Mouse (Mus musculus): ENCODE measurements around the gene Fchsd2. TPM values are rescaled to one million over a fixed set of nuclear protein-coding genes. Genes with fewer than 3 reads are reported as not detected.
A peak's percentile ranks its signal among the peaks of the same experiment; 100 is the strongest.

The Fchsd2 gene
- 1 to 10 TPM; 8.8 to 9.3 TPM for total RNA-seq (2021)
- long read RNA-seq, experiment 1, full-length matches to known transcripts: 1 of 2 reads
- long read RNA-seq, experiment 1, partial matches to known transcripts: 1 of 2 reads
- long read RNA-seq, experiment 1, other reads (novel, unspliced or antisense): 0 of 2 reads
- long read RNA-seq, experiment 2, full-length matches to known transcripts: 3 of 5 reads
- long read RNA-seq, experiment 2, partial matches to known transcripts: 2 of 5 reads
- long read RNA-seq, experiment 2, other reads (novel, unspliced or antisense): 0 of 5 reads

DNA sequence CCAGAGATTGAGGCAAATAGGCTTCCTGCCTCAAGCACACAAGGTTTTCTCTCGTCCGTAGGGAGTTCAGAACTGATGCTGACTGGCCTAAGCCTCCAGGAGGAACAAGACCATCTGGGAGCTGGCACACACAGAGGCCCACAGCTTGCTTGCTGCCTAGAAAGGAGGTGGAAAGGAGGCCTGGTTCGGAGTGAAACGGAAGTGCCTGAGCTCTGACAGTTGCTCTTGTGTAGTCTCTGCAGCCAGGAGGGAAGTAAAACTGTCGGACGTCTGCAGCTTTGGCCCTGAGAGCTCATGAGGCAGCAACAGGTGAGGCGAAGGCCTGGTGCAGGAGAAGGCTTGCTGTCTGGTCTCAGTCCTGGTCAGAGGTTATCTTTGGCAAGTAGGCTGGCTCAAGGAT lies at the start of gene Fchsd2:
TSS of gene Fchsd2 (plus strand) at position 246 of the 400 bp plus-strand sequence.
- intact Hi-C loops (cut with DNase I; ENCODE audit: low total_unique reads): no loop called here
- peak; percentile 14 for DNase-seq

DNA sequence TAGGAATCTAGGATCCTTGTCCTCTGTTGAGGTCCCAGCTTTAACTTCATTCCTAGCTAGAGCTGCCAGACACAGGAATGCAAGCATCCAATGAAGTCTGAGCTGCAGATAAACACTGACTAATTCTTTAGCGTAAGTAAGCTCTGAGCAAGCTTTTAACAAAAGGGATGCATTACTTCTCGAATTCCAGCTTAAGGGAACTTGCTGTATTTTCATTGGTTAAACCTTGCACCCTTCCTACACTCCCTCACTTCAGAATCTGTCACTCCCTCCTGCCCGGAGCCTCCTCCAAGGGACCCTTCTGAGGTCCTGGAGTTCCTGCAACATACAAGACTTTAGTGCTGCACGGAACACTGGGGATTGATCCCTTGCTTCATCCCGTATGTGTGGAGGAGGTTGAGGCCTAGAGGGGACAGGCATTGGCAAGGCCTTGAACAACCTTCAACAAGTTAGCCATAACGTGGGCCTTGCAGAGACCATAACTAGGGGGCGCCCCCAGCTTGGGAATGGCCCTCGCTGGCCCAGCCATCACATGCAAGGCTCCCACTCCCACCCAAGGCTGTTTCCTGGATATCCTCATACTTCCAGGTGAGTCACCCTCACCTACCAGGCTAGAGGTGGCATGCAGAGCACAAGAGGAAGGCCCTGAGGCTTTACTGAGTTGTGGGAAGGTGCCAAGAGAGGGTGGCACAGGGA lies 48.7 kb upstream of the Fchsd2 start:
- no peak for DNase-seq
- intact Hi-C loops (cut with DNase I; ENCODE audit: low total_unique reads): loop anchor here (5.0 kb wide), 1 partner anchor 37 kb away; no protein-coding TSS in a partner anchor

DNA sequence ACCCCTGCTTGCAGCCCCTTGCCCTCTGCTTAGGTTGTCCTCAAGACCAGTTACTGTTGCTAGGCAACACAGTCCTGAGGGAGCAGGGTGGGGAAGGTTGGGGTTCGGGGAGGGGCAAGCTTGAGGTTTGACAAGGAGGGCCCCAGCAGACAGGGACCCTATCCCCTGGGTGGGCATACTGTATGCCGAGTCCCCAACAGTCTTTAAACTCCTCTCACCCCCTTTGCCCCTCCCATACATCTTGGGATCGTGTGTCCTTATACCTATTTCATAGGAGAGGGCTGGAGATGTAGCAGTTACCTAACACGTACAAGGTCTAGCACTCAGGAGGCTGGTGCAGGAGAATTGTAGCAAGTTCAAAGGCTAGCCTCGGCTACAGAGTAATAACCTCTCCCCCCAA lies 44.4 kb upstream of the Fchsd2 start:
- intact Hi-C loops (cut with DNase I; ENCODE audit: low total_unique reads): no loop called here
- DNase-seq: no peak

DNA sequence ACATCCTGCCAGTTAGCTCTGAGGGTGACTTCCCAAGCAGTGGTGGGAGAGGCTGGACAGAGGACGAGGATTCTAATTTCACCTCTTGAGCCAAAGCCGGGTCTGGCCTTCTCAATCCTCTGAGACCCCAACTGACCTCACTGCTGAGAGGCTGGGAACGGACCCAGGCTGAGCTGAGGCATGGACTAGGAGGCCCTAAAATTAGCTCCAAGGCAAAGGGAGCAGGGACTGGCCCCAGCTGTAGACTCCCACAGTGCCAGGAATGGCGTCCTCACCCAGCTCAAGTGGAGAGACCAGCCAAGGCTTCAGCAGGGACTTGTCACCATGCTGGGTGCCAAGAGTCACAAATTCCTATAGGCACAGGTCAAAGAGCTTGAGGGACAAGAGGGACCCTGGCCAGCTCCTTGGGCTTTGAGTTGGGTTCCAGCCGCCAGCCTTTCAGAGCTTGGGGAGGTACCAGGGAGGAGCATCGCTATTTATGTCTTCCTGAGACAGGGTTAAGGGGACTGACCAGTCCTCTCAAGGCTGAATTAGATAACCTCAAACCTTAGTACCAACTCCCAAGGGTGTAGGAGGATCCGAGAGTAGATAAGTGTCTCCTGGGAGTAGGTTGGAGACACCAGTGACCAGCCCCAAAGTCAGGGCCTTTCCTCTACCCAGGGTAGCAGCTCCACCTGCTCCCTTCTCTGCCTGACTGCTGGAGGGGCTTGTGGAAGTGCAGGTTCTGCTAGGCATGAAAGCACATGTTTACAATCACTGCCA lies 43.2 kb upstream of the Fchsd2 start:
- DNase-seq: peak; percentile 89
- intact Hi-C loops (cut with DNase I; ENCODE audit: low total_unique reads): loop anchor here (2.0 to 5.0 kb wide), 2 partner anchors 61 to 102 kb away; no protein-coding TSS in a partner anchor

DNA sequence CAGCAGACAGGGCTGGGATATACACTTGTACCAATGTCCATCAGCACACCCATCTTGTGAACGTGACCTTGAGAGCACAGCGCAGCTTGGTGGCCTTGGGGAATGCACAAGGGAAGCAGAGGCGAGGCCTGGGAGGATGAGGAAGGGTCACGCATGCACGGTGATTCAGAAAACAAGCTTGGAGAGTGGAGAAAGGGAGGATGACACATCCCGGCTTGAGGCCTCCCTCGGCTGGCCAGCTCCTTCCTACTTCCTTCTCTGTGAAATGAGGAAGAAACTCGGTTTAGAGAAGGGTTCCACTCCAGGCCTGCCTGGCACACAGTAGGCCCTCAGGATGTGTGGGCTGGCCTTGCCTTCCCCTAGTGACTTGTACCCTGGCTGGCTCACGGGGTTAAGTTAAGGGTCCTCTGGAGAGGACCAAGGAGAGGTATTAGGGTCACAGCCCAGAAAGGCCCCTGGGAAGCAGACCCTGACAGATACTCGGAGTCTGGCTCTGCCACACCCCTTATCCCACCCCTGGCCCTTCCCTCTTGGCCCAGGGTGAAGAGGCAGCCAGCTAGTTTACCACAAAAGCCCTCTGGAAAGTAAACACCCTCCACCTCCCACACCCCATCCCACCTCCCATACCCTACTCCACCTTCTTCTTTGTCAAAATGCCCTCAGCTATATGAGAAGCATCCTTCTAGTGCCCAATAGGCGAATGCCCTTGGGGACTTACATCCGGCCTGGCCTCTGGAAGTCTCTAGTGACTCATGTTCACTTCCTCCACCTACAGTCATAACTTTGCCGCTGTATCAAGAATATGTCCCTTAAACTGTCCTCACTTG lies 41.7 kb upstream of the Fchsd2 start:
- intact Hi-C loops (cut with DNase I; ENCODE audit: low total_unique reads): loop anchor here (2.0 to 5.0 kb wide), 2 partner anchors 62 to 104 kb away; no protein-coding TSS in a partner anchor
- no peak for DNase-seq

DNA sequence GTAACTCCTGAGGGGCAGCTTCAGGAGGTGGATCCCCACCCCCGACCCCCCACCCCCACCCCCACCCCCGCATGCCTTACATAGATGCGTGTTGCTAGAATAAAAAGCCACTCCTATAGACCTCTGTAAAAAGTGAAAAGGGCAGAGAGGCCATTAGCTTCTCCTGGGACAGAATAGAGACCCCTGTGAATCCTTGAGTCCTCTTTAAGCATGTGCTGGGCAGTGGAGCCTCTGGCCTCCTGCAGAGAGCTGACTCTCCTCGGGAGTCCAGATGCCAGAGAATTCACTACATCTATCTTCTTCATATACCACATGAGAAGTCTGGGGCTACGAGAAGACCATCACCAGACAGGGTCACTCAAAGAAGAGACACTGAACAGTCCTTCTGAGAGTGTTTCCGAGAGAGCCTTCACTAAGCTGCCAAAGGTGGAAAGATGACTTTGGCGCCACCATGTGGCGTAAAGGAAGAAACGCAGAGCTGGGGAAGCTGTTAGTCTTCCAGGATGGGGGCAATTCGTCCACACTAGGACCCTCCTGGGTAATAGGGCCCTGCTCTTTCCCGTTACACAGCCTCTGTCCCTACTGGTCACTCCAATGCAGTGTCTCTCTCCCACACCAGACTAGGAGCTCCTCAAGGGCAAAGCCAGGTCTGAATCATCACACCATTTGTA lies 41.0 kb upstream of the Fchsd2 start:
- DNase-seq: peak; percentile 43
- intact Hi-C loops (cut with DNase I; ENCODE audit: low total_unique reads): loop anchor here (2.0 to 5.0 kb wide), 2 partner anchors 63 to 104 kb away; no protein-coding TSS in a partner anchor

DNA sequence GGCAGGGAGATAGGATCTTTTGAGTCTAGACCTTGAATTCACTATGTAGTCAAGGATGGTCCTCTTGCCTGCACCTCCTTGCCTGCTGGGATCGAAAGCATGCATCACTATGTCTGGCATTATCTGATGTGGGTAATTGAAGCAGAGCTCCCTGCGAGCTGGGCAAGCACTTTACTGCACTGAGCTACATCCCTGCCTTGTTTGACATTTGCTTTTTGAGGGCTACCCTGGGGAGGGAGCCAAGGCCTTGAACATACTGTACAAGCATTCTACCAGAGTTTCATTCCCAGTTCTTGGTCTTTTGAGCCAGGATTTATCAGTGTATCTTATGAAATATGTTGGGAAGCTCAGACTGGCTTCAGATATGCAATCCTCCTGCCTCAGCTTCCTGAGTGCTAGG lies 39.5 kb upstream of the Fchsd2 start:
- DNase-seq: no peak
- intact Hi-C loops (cut with DNase I; ENCODE audit: low total_unique reads): loop anchor here (5.0 kb wide), 1 partner anchor 106 kb away; no protein-coding TSS in a partner anchor

DNA sequence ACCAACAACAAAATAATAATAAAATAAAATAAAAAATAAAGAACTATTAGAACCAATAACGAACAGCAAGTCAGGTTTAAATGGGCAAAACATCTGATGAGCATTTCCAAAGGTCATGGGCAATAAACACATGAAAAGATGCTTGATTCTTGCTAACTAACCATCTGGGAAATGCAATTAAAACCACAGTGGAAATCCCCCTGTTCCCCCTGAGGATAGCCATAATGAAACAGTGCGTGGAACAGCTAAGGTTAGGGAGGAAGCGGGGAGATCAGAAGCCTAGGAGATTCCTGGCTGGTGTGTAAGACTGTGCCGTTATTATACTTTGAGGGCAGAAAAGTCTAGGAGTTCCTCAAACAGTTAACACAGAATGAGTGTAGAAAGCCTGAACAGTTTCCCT lies 35.4 kb upstream of the Fchsd2 start:
- no peak for DNase-seq
- intact Hi-C loops (cut with DNase I; ENCODE audit: low total_unique reads): no loop called here

DNA sequence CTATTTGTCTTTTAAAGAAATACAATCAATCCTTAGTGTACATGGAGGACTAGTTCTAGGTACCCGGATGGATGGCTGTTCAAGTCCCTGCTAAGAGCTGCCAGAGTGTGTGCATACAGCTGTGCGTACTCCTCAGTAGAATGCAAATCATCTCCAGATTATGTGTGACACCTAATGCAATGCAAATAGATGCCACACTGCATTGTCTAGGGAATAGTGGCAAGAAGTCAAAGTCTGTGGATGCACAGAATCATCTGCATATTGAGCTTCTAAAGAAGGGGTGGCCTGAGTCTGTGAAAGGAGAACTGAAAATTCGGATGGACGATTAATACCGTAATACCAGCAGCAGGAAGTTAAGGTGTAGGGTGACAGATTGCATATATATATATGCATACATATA lies 33.5 kb upstream of the Fchsd2 start:
- intact Hi-C loops (cut with DNase I; ENCODE audit: low total_unique reads): no loop called here

DNA sequence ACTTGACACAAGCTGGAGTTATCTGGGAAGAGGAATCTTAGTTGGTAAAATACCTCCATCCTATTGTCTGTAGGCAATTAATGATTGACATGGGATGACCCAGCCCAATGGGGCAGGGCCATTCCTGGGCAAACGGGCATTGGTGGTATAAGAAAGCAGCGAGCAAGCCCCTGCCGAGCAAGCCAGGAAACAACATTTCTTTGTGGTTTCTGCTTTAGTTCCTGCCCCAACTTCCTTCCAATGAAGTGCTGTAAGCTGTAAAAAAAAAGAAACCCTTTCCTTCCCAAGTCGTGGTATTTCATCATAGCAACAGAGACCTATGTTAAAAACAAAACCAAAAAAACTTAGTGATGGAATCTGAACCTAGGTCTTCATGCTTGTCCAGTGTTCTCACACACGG lies 32.2 kb upstream of the Fchsd2 start:
- intact Hi-C loops (cut with DNase I; ENCODE audit: low total_unique reads): loop anchor here (2.0 to 5.0 kb wide), 3 partner anchors 47 to 228 kb away; no protein-coding TSS in a partner anchor
- DNase-seq: no peak

More for the DNA sequence above, 33.5 kb upstream of the Fchsd2 start:
- no peak for DNase-seq

DNA sequence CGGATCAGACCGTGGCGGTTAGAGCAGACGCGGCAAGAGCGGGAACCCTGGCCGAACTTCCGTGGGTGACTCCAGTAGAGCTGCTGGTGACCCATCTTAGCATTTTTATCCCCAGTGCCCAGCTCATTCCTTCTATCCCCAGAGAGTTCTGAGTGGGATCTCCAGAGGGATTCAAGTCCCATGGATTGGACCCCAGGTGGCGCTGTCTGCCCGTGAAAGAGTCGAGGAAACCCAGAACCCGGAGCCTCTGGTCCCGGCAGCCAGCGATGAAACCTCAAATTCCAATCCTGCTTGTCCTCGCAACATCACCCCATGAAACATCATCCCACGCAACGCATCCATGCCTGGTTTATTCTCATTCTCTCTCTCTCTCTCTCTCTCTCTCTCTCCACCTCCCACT lies 31.3 kb upstream of the Fchsd2 start:
- peak; percentile 83 for DNase-seq
- intact Hi-C loops (cut with DNase I; ENCODE audit: low total_unique reads): loop anchor here (2.0 to 5.0 kb wide), 3 partner anchors 46 to 227 kb away; no protein-coding TSS in a partner anchor

DNA sequence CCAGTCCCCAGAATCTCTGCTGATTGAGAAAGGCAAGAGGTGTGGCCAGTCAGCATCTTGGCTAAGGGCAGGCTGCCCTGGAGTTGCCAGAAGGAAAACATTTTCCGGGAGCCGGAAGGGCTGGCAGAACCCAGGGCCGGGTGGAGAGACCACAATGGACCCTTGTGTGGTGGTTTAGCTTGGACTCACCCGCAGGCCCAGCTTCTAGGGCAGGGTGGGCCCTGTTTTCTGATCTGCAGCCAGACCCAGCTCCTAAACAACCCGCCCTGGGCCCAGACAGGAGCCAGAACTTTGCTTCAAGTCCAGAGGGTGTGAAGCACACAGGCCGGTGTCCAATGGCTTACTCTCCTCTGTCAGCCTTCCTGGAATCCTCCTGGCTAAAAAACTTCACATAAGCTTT lies 30.4 kb upstream of the Fchsd2 start:
- intact Hi-C loops (cut with DNase I; ENCODE audit: low total_unique reads): loop anchor here (5.0 kb wide), 1 partner anchor 45 kb away; no protein-coding TSS in a partner anchor

DNA sequence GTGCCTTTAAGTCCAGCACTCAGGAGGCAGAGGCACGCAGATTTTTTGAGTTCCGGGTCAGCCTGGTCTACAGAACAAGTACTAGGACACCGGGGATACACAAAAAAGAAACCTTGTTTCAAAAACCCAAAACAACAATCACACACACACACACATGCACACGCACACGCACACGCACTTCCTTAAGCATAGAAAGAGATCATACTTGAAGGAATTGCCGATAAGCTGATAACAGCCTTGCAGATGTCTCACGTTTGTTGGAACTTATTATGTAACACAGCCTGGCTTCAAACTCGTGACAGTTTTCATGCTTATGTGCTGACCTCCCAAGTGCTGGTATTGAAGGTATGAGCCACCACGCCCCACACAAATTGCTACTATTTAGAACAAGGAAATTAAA lies 29.1 kb upstream of the Fchsd2 start:
- no peak for DNase-seq
- intact Hi-C loops (cut with DNase I; ENCODE audit: low total_unique reads): loop anchor here (5.0 kb wide), 1 partner anchor 44 kb away; no protein-coding TSS in a partner anchor

More for the DNA sequence above, 30.4 kb upstream of the Fchsd2 start:
- DNase-seq: peak; percentile 23

DNA sequence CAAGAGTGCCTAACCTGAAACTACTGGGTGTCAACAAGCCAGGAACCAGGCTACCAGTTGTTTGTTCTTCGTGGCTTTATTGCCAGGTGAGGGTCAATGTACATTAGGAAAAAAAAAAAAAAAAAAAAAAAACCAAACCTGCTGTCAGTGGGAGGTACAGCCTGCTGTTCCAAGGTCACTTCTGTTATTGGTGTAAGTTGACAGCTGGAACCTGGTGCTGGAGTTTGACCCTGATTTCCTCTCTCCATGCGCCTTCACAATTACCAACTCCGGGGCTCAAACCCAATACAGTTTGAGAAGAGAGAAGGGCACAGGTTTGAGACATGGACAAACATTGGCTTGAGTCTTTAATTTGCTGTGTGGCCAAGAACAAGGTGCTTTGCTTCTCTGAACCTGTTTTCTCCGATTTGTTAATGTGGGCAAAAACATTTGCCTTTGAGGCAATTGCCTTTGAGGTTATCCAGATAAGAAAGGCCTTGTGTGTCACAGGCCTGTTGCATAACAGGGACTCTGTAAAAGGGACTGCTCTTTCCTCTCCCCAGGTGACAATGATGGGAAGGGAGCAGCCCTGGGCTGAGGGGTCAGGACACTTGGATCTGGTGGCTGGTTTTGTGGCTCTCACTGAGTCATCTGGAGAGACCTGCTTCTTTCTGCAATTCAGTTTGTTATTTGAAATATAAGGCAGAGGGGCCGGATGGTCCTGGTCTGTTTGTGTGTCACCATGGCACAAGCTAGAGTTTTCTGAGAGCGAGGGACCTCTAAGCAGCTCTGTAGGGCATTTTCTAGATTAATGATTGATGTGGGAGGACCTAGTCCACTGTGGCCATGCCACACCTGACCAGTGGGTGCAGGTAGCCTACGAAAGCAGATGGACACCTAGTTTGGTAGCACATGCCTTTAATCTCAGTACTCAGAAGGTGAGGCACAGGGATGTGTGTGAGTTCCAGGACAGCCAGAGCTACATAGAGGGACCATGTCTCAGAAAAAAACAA lies 27.7 kb upstream of the Fchsd2 start:
- intact Hi-C loops (cut with DNase I; ENCODE audit: low total_unique reads): loop anchor here (5.0 kb wide), 1 partner anchor 42 kb away; no protein-coding TSS in a partner anchor
- no peak for DNase-seq

DNA sequence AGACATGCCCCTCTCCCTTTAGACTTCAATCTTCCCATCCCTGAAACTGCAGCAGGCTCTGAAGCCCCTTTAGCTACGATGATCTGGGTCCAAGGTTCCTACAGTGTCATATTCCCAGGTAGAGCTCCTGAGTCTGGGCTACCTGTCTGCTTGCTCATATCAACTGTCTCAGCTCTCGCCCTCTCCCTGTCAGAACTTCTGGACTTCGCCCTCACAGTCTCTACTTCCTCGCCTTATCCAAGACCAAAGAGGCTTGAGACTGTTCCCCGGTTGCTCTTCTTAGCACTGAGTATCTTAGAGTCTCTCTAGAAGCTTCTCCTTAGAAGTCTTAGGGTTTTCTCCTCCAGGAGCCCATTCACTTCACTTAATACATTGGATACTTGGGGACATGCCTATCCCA lies 26.7 kb upstream of the Fchsd2 start:
- intact Hi-C loops (cut with DNase I; ENCODE audit: low total_unique reads): no loop called here
- no peak for DNase-seq

DNA sequence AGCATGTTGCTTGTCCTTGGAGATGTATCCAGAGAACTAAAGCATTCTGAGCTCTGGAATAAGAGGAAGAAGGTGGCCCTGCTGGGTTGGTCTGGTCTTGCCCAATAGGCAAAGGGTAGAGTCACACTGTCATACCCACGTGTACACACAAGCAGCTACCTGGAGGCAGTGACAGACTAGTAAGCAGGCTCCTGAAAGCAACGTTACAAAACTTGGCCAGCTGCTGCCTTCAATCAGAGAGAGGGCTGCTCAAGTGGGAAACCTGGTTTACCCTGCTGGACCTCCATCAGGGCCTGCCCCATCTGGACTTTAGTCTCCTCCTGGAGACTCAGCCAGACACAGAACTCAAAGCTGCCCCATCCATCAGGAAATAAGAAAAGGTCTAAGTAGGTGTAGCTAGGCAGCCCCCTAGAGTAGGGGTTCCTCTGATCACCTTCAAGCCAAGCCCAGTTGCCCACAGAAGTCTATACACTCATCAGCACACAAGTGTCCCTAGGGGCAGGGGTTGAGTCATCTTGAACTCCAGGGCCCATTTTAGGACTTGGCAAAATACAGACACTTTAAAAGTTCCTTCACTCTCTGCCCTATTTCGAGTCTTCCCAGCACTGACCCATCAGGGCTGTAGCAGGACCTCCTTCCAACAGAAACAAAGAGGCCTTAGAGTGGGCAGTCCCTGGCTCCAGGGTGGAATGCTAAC lies 25.9 kb upstream of the Fchsd2 start:
- no peak for DNase-seq
- intact Hi-C loops (cut with DNase I; ENCODE audit: low total_unique reads): no loop called here

DNA sequence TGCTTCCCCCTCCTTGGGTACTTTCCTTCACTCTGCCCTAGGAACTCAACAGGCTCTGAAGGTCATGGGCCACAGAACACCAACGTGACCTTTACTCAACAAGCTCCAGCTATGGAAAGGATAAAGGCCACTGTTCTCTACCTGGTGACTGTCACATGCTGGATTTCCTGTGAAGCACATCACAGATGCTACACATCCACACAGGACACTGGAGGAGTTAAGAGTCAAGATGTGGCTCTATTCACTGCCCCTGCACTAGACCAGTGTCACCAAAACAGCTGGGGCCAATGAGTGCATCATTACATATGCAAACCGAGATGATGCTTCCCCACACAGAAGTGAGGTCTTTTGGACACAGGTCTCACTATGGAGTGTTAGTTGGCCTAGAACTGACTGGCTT lies 25.1 kb upstream of the Fchsd2 start:
- DNase-seq: no peak
- intact Hi-C loops (cut with DNase I; ENCODE audit: low total_unique reads): no loop called here

Measured in gastrocnemius, postnatal 14 days (tissue).